Mouse (Mus musculus): Measurements from ENCODE around the gene Trmt10a. TPM values are rescaled to one million over a fixed set of nuclear protein-coding genes. Genes with fewer than 3 reads are reported as not detected.

Gene Trmt10a
- total RNA-seq (2021) = 1 to 10 TPM in 1 of 2 experiments, under 1 TPM in 1; 0.94 to 2.4 TPM
- long read RNA-seq, experiment 1, full-length matches to known transcripts = 3 of 5 reads
- long read RNA-seq, experiment 1, partial matches to known transcripts = 1 of 5 reads
- long read RNA-seq, experiment 1, other reads (novel, unspliced or antisense) = 1 of 5 reads
- long read RNA-seq, experiment 2, full-length matches to known transcripts = 2 of 4 reads
- long read RNA-seq, experiment 2, partial matches to known transcripts = 0 of 4 reads
- long read RNA-seq, experiment 2, other reads (novel, unspliced or antisense) = 2 of 4 reads

GRCm38 (mm10) chr3:138143315-138144059 lies at the start of gene Trmt10a:
TSS of gene Trmt10a (plus strand) at chr3:138143448.
- peak; percentile 99 for DNase-seq (ENCODE audit: low spot score)

DNA sequence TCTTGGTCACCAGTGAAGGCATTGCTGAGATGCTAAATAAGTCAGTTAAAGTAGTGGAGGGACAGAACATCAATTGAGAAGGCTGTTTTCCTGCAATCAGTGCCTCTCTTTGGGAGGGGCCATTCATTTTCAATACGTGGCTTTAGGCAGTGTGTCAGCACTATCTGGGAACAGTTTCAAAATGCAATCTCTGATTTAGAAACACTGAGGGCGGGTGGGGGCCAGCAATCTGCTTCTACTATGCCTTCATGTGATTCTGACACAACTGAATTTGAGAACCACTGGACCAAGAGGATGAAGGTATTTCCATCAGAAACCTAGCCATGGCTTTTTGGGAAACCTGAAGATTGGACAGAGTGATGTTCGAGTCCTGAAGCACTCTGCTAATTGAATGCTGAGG lies 47.9 kb upstream of the Trmt10a start:
- DNase-seq (ENCODE audit: low spot score) = no peak

GRCm38 (mm10) chr3:138095718-138096117 lies 47.5 kb upstream of the Trmt10a start:
- no peak for DNase-seq (ENCODE audit: low spot score)

GRCm38 (mm10) chr3:138096263-138097028 lies 46.8 kb upstream of the Trmt10a start:
- DNase-seq (ENCODE audit: low spot score) = no peak

DNA sequence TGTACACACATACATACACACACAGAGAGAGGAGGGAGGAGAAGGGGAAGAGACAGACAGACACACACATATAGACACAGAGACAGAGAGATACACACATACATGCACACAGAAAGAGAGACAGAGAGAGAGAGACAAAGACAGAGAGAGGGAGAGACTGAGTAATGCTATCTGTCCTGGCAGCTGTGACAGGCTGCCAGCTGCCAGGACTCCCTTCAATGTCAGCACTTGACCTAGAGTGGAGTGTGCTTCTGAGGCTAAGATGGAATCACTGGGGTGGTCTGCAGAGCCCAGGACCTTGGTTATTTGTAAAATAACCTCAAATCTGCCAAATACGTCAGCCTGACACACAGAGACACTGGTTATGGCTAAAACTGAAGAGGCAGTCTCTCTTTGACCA lies 45.5 kb upstream of the Trmt10a start:
- no peak for DNase-seq (ENCODE audit: low spot score)

GRCm38 (mm10) chr3:138101936-138102335 lies 41.3 kb upstream of the Trmt10a start:
- DNase-seq (ENCODE audit: low spot score) = no peak

DNA sequence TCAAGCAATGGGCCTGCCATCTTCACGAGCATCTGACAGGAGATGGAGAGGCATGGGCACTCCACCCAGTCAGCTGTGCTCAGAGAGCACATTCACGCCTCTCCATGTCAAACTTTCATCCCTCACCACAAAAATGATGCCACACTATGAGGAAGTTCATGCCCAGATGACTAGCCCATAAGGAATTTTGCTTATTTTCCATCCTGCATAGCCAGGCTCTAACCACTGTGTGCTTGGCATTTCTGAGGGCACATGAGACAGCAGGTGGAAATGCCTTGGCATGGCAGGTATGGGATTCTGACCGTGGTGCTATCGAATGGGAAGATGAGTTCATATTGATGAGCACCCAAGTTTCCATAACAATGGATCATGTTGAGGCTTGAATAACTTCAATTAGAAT lies 39.6 kb upstream of the Trmt10a start:
- DNase-seq (ENCODE audit: low spot score) = no peak

GRCm38 (mm10) chr3:138105056-138105455 lies 38.2 kb upstream of the Trmt10a start:
- no peak for DNase-seq (ENCODE audit: low spot score)

DNA sequence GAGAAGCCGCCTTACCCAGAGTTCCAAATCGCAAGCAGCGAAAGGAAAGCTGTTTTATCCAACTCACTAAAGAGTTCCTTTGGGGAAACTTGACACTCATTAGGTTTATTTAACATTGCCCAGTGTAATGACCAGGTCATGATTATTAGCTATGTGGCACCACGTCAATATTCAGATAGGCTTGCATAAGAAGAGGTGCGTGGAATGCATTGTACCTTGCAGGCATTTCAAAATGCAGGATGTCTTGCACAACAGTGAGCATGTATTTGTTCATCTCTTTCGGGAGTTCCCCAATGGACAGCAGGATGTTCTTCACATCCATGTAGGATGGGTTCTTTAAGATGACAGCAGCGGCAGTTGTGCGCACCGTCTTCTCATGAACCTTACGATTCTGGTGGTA lies 36.4 kb upstream of the Trmt10a start:
- no peak for DNase-seq (ENCODE audit: low spot score)

DNA sequence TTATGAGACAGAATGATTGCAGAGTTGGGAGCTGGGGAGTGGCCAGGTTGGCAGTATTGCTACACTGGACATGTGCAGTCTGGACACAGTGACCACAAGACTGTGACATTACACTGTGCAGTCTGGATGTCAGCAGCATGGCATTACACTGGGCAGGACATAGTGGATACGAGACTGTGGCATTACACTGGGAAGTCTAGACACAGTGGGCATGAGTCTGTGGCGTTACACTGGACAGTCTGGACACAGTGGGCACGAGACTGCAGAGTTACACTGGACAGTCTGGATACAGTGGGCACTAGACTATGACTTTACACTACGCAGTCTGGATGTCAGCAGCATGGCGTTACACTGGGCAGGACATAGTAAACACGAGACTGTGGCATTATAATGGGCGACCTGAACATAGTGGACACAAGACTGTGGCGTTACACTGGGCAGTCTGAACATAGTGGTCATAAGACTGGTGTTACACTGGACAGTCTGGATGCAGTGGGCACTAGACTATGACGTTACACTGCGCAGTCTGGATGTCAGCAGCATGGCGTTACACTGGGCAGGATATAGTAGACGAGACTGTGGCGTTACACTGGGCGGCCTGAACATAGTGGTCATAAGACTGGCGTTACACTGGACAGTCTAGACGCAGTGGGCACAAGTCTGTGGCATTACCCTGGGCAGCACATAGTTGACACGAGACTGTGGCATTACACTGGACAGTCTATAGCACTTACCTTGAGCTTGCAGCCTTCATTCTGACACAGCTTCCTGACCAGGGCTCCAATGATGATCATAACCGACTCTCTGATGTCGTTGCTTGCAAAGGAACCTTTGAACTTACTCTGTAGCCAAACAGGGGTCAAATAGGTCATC lies 32.1 kb upstream of the Trmt10a start:
- no peak for DNase-seq (ENCODE audit: low spot score)

- DNase-seq (ENCODE audit: low spot score) = no peak
Measured at GRCm38 (mm10) chr3:138114106-138114505, 29.1 kb upstream of the Trmt10a start.

DNA sequence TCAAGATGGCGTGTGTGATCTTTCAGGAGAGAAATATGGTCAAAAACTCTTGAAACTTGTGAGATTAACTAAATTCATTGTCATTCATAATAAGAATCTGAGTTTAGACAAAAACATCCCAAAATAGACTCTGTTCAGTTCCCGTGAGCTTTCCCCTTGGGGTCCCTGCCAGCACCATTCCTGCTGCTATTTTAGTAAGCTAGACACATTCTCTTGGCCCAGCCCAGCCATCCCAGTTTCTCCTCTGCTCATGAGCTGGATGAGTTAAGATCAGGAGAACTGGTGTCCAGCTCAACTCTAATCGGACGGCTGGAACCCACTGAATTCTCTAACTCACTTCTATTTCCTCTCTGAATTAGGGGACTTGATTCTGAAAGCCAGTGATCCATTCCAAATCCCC lies 26.4 kb upstream of the Trmt10a start:
- DNase-seq (ENCODE audit: low spot score) = peak; percentile 48

DNA sequence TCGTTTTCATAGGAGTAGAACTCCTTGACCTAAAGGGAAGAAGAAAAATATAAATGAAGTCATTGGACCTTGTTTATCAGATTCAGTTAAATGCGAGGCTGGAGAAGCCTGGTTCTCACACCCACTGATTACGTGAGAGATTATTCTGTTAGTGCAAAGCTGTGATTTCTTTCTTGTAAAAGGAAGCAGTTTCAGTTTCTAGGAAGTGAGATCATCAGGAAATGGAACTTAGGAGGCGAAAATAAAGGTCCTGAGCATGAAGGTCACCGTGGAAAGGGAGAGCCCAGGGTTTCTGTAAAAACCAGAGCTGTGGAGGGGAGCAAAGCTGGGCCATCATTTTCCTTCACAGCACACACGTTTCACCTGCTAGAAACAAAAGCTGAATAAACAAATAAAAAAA lies 24.9 kb upstream of the Trmt10a start:
- DNase-seq (ENCODE audit: low spot score) = no peak

DNA sequence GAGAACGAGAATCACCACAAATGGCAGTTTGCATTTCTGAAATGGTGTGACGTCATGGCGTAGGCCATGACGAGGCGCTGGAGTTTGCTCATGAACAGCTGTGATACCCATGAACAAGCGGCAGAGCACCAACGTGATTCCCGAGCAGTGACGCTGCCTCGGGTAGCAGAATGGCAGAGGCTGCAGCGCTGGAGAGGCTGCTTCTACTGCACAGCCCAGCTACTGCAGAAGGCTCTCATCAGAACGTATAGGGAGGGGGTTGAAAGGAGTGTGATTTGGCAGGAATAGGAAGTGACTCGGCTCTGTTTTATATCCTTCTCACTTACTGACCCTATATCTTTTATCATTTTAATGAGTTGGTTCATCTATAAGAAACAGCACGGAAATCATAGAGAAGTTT lies 24.4 kb upstream of the Trmt10a start:
- no peak for DNase-seq (ENCODE audit: low spot score)

DNA sequence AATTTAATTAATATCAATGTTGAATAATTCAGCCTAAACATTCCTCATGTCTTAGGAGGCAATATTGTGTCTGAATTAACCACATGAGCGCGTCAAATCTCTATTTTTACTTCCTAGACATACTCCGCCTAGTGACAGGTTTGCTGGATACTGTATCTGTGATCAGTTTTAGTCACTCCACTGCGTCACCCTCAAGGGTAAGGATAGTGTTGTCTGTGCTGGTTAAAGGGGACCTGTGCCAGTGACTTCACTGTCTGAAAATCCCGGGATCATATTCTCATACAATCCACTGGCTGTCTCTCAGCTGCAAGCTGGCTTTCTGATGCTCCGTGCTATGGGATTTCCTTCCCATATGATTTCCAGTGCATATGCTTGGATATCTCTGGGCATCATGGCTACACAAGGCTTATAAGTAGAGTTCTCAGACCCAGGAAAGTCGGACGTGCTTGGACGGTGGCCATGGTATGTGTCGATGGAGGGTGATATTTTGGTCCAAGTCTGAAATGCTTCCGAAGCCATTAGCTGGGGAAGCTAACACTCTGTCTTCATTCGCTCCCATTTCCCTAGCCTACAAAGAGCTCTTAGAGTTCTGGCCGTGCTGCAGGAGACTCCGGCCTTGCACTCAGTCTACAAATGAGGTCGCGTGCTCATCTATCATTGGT lies 23.7 kb upstream of the Trmt10a start:
- DNase-seq (ENCODE audit: low spot score) = peak; percentile 54

GRCm38 (mm10) chr3:138121461-138121860 lies 21.8 kb upstream of the Trmt10a start:
- DNase-seq (ENCODE audit: low spot score) = no peak

DNA sequence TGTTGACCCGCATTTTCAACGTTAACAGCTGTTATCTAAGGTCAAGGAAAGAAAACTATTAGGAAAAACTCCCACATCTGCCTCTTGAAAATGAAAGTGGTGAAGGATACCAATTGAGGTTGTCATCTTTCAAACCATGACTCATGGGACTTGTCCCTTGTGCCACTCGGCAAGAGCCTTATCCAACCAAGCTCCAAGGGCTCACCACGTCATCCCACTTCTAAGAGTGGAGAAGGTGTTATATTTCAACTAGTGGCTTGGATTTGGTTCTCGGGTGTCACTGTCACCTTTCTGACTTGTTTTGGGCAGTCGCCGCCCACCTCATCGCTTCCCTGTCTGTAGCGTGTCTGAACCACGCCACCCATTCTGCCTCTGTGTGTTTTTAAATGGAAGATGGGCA lies 19.4 kb upstream of the Trmt10a start:
- DNase-seq (ENCODE audit: low spot score) = no peak

- no peak for DNase-seq (ENCODE audit: low spot score)
Measured at GRCm38 (mm10) chr3:138129110-138129509, 14.1 kb upstream of the Trmt10a start.

DNA sequence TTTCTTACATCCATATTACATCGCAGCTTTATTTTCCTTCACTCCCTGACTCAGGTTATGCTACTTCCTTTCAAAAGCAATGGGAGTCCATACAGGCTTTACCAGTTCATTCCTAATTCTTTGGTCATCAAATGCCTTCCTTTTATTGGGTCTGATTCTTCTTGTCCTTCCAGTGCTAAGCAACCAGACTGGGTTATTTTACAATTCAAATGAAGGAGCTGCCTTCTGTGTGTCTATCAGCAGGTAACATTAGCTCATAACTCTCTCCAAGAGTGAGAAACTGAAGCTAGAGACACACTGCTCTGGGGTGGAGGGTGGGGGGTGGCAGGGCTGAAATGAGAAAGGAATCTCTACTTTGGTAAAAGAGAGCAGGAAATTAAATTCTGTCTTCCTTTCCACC lies 12.6 kb upstream of the Trmt10a start:
- DNase-seq (ENCODE audit: low spot score) = no peak

DNA sequence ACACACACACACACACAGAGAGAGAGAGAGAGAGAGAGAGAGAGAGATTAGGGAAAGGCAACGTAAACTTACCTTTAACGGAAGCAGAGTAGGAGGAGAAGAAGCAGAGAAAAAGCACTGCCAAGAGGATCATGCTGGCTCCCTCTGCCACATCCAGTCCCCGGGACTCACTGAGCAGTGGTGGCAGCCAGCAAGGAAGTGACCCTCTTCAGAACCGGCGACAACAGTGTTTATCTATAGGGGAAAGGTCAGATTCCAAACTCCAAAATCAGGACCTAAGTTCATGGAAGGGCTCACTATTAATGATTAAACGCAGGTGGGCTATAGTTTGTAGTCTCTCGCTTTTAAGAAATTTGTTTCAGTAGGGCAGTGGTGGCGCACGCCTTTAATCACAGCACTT lies 12.1 kb upstream of the Trmt10a start:
- DNase-seq (ENCODE audit: low spot score) = no peak

- no peak for DNase-seq (ENCODE audit: low spot score)
Measured at GRCm38 (mm10) chr3:138133463-138133862, 9.8 kb upstream of the Trmt10a start.
